Mouse (Mus musculus) adrenal gland, adult 10 weeks (tissue): ENCODE results near the gene C1ql2. TPM values are rescaled to one million over a fixed set of nuclear protein-coding genes. Genes with fewer than 3 reads are reported as not detected.

Experiments used
- polyA plus RNA-seq: library from polyadenylated mRNA; stranded (reverse); fragments of 350-450 nt; fragmentation: Illumina TruSeq; extraction: RNeasy Lipid Tissue Mini Kit (QIAGEN cat#74804); gene quantifications from one replicate; pipeline ENCODE4 v1.2.3, GENCODE M21; 2014; ENCODE audit warnings: low read depth, low replicate concordance

C1ql2 gene
- not detected for polyA plus RNA-seq

GRCm38 (mm10) chr1:120340419-120341171 is at the start of gene C1ql2:
TSS of gene C1ql2 (plus strand) at chr1:120340582.

Other genes starting within 250 kb of the C1ql2 start
- 868 TPM for gene Dbi, start 219.5 kb upstream of the C1ql2 start, polyA plus RNA-seq
- 7.6 TPM for gene 3110009E18Rik, start 219.4 kb upstream of the C1ql2 start, polyA plus RNA-seq
- gene Steap3, start 67.9 kb upstream of the C1ql2 start, polyA plus RNA-seq = 6.1 TPM
- not detected for gene Marco, start 164.4 kb downstream of the C1ql2 start, polyA plus RNA-seq